Mouse (Mus musculus) hindbrain, embryonic 10.5 days (tissue): ENCODE measurements at regions not wholly inside any gene's neighbourhood (a gene's known extent, or its start where the extent isn't known, plus 50 kb on each side); places are given as distances from the start of the nearest gene placed in this dataset.

Experiments
- DNase-seq: peaks from one replicate; pipeline ENCODE4 v3.0.0-alpha.2; 2017; ENCODE audit warnings: low spot score
- H3K27ac ChIP-seq: fragments of 300-500 bp; sonication (generic); 2 replicates; pipeline ENCODE4 v1.5.1; 2016; ENCODE audit warnings: mild to moderate bottlenecking, moderate library complexity
- H3K27me3 ChIP-seq: fragments of 300-500 bp; sonication (generic); 2 replicates; pipeline ENCODE4 v1.6.1; 2016; ENCODE audit warnings: mild to moderate bottlenecking; ENCODE audit not compliant: poor library complexity, insufficient read depth, severe bottlenecking
- H3K36me3 ChIP-seq: fragments of 300-500 bp; sonication (generic); 2 replicates; pipeline ENCODE4 v1.6.1; 2016; ENCODE audit warnings: mild to moderate bottlenecking, moderate library complexity
- H3K4me1 ChIP-seq: fragments of 300-500 bp; sonication (generic); replicated peaks from 2 replicates; pipeline ENCODE4 v1.6.1; 2016; ENCODE audit warnings: mild to moderate bottlenecking
- H3K4me3 ChIP-seq: fragments of 300-500 bp; sonication (generic); 2 replicates; pipeline ENCODE4 v1.5.1; 2016; ENCODE audit warnings: mild to moderate bottlenecking, moderate library complexity
- H3K9me3 ChIP-seq: fragments of 300-500 bp; sonication (generic); 2 replicates; pipeline ENCODE4 v1.6.1; 2016; ENCODE audit warnings: mild to moderate bottlenecking, moderate library complexity
- WGBS: fragments of 180-500 bp; shearing (Covaris S2); methylation state at CpG from one replicate; pipeline ENCODE4 v1.1.7; 2016; 5-methylcytosine and 5-hydroxymethylcytosine counted together

DNA sequence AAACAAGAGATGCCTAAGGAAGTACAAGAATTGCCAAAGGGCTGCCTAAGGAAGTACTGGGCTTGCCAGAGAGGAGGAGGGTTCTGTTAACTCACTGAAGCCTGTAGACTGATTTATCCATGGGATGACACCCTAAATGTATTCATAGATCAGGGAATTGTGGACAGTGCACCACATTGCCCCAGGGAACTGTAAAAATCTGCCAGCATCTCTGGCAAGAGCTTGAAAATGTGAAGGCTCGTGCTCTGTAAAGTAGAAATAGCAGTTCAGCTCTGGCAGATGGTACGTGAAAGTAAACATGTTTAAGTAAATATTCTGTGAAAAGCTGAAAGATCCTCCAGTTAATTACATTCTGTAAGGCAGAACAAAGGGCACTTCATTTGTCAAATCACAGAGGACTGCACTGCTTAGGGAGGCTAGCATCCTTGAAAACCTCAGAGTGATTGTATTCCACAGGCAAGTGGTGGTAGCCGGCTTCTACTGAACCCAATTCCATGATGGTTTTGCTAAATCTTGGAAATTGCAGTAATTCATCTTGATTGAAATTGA is 445.9 kb upstream of the Grin3a start:
- no peak overlapping the region for H3K27ac ChIP-seq
- H3K36me3 ChIP-seq = no peaks in the 10 kb centered on the region
- DNase-seq = no peak
- no peaks in the 10 kb centered on the region for H3K27me3 ChIP-seq
- no peak overlapping the region for H3K4me3 ChIP-seq
- no peaks in the 10 kb centered on the region for H3K4me1 ChIP-seq
- WGBS = 79% methylated on average over 3 of the region's 3 CpGs
- no peaks in the 10 kb centered on the region for H3K9me3 ChIP-seq

GRCm38 (mm10) chr4:50286602-50287001 is 441.1 kb upstream of the Grin3a start:
- DNase-seq = no peak
- Histone ChIP-seq H3K9me3 (no peaks in the 10 kb centered on the region), H3K4me3 (no peak overlapping the region), H3K27ac (no peak overlapping the region), H3K27me3 (no peaks in the 10 kb centered on the region), H3K4me1 (no peaks in the 10 kb centered on the region), H3K36me3 (no peaks in the 10 kb centered on the region)
- 86% methylated on average over 2 of the region's 2 CpGs for WGBS

DNA sequence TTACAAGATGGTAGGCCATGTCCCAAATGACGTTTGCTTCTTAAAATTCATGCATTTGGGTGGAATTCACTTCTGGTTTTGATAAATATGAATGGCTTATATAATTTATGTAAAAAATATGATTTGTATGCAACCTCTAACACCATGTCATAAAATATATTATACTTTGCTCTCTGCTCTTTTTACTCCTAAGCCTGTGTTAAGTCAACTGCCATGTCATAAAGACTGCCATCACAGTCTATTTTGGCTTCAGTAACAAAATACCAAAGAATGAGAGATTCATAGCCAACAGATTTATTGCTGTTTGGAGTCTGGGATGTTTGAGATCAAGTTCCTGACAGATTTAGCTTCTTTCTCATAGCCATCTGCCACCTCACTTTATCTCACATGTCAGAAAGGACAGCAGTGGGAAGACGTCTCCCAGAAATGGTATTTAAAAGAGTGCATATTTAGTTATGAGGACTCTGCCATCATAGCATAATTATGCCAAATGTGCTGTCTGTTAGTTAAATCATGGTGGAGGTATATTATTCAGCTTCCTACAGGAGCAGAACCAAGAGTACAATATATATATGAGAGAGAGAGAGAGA is 413.6 kb upstream of the Grin3a start:
- DNase-seq = no peak
- 81% methylated on average over 2 of the region's 2 CpGs for WGBS
- no peak overlapping the region for H3K27ac ChIP-seq

GRCm38 (mm10) chr4:50242042-50242441 is 396.5 kb upstream of the Grin3a start:
- 86% methylated on average over 1 of the region's 1 CpGs for WGBS
- no peak for DNase-seq
- H3K27me3 ChIP-seq = no peaks in the 10 kb centered on the region
- no peak overlapping the region for H3K27ac ChIP-seq
- H3K9me3 ChIP-seq = no peaks in the 10 kb centered on the region
- H3K36me3 ChIP-seq = no peaks in the 10 kb centered on the region
- H3K4me1 ChIP-seq = no peaks in the 10 kb centered on the region
- no peak overlapping the region for H3K4me3 ChIP-seq

More for the DNA sequence above, 413.6 kb upstream of the Grin3a start:
- Histone ChIP-seq H3K27me3 (no peaks in the 10 kb centered on the region), H3K9me3 (no peaks in the 10 kb centered on the region), H3K4me1 (no peaks in the 10 kb centered on the region), H3K4me3 (no peak overlapping the region), H3K36me3 (no peaks in the 10 kb centered on the region)

GRCm38 (mm10) chr4:50240951-50241350 is 395.4 kb upstream of the Grin3a start:
- H3K36me3 ChIP-seq = no peaks in the 10 kb centered on the region
- DNase-seq = no peak
- H3K4me3 ChIP-seq = no peak overlapping the region
- H3K27ac ChIP-seq = no peak overlapping the region
- H3K27me3 ChIP-seq = no peaks in the 10 kb centered on the region
- 91% methylated on average over 2 of the region's 2 CpGs for WGBS
- H3K9me3 ChIP-seq = no peaks in the 10 kb centered on the region
- H3K4me1 ChIP-seq = no peaks in the 10 kb centered on the region

- 90% methylated on average over 2 of the region's 2 CpGs for WGBS
Observed at GRCm38 (mm10) chr4:50239386-50239785, 393.8 kb upstream of the Grin3a start.

GRCm38 (mm10) chr4:50235476-50235875 is 389.9 kb upstream of the Grin3a start:
- no peaks in the 10 kb centered on the region for H3K4me1 ChIP-seq
- no peak overlapping the region for H3K4me3 ChIP-seq
- H3K9me3 ChIP-seq = no peaks in the 10 kb centered on the region
- WGBS = 74% methylated on average over 3 of the region's 3 CpGs
- DNase-seq = no peak
- H3K27me3 ChIP-seq = no peaks in the 10 kb centered on the region
- no peak overlapping the region for H3K27ac ChIP-seq
- H3K36me3 ChIP-seq = no peaks in the 10 kb centered on the region

More at GRCm38 (mm10) chr4:50239386-50239785, 393.8 kb upstream of the Grin3a start:
- Histone ChIP-seq H3K27ac (no peak overlapping the region), H3K9me3 (no peaks in the 10 kb centered on the region), H3K36me3 (no peaks in the 10 kb centered on the region), H3K27me3 (no peaks in the 10 kb centered on the region), H3K4me1 (no peaks in the 10 kb centered on the region), H3K4me3 (no peak overlapping the region)
- DNase-seq = no peak

DNA sequence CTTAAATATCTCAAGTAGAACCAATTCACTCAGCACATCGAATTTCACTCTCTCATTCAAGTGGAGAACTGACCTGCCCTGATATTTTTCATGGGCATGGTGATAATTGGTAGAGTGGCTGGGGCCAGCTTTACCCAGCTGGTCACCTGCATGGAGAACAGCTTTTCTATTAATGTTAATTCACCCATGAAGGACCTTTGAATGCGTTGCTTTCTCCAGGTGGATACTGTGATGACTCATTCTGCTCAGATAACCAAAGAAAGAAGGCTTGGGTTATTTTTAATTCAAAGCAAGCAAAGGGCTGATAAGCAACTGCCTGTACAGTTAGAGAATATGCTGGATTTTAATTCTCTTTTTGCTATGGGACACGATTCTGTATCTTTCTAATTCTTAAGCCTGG is 357.8 kb upstream of the Grin3a start:
- H3K9me3 ChIP-seq = no peaks in the 10 kb centered on the region
- no peak overlapping the region for H3K4me3 ChIP-seq
- H3K27ac ChIP-seq = no peak overlapping the region
- DNase-seq = no peak
- 69% methylated on average over 3 of the region's 3 CpGs for WGBS
- H3K36me3 ChIP-seq = no peaks in the 10 kb centered on the region
- H3K4me1 ChIP-seq = no peaks in the 10 kb centered on the region
- H3K27me3 ChIP-seq = no peaks in the 10 kb centered on the region

- Histone ChIP-seq H3K4me3 (no peak overlapping the region), H3K9me3 (no peaks in the 10 kb centered on the region), H3K4me1 (no peaks in the 10 kb centered on the region), H3K36me3 (no peaks in the 10 kb centered on the region), H3K27me3 (no peaks in the 10 kb centered on the region), H3K27ac (no peak overlapping the region)
- no peak for DNase-seq
Observed at GRCm38 (mm10) chr4:50177196-50177595, 331.7 kb upstream of the Grin3a start.

GRCm38 (mm10) chr4:50176656-50177055 is 331.1 kb upstream of the Grin3a start:
- 92% methylated on average over 2 of the region's 2 CpGs for WGBS
- Histone ChIP-seq H3K27ac (no peak overlapping the region), H3K4me1 (no peaks in the 10 kb centered on the region)

GRCm38 (mm10) chr4:50160893-50161292 is 315.3 kb upstream of the Grin3a start:
- Histone ChIP-seq H3K36me3 (no peaks in the 10 kb centered on the region), H3K9me3 (0 out of 2 replicates have a peak, but pooled peaks cover 3% of the 10 kb centered on the region), H3K4me3 (no peak overlapping the region), H3K27ac (no peak overlapping the region), H3K4me1 (no peaks in the 10 kb centered on the region), H3K27me3 (no peaks in the 10 kb centered on the region)
- WGBS = 72% methylated on average over 2 of the region's 2 CpGs
- DNase-seq = no peak

More at GRCm38 (mm10) chr4:50176656-50177055, 331.1 kb upstream of the Grin3a start:
- Histone ChIP-seq H3K27me3 (no peaks in the 10 kb centered on the region), H3K9me3 (no peaks in the 10 kb centered on the region), H3K4me3 (no peak overlapping the region), H3K36me3 (no peaks in the 10 kb centered on the region)
- no peak for DNase-seq

DNA sequence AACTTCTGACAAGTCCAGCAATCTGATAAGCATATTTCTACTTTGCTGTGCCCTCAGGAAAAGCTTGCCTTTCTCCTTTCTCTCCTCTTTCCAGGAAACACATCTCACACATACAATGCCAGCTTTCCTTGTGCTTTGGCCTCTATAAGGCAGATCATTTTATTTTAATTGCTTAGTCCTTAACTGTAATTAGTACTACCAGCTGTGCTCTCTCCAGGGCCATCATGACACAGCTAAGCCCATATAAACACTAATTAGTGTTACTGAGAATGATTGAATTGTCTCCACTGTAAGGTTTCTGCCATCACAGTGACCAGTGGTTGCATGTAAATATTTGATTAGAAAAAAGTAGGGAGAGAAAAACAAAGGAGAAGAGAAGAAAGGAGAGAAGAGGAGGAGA is 300.4 kb upstream of the Grin3a start:
- no peak for DNase-seq
- Histone ChIP-seq H3K36me3 (no peaks in the 10 kb centered on the region), H3K4me3 (no peak overlapping the region), H3K27ac (no peak overlapping the region), H3K9me3 (no peaks in the 10 kb centered on the region), H3K4me1 (no peaks in the 10 kb centered on the region), H3K27me3 (no peaks in the 10 kb centered on the region)

DNA sequence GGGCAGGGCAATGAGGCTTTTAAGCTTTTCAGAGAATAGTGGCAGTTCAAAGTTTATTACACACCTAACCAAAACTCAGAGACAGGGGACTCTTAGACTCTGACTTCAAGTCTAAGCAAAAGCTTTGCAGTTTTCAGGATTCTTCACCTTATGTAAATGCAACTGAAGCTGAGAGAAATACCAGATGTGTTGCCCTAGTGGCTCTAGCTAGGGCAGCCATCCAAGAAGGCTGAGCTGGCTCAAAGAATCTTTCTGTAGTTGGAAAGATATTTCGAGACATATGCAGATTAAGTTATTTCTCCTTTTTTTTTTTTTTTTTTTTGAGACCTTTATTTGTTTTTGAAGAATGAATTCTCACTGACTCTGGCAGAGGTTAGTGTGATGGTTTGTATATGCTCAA is 284.7 kb upstream of the Grin3a start:
- no peaks in the 10 kb centered on the region for H3K36me3 ChIP-seq

GRCm38 (mm10) chr4:50106557-50106956 is 261.0 kb upstream of the Grin3a start:
- no peaks in the 10 kb centered on the region for H3K27me3 ChIP-seq
- 83% methylated on average over 1 of the region's 1 CpGs for WGBS
- H3K36me3 ChIP-seq = no peaks in the 10 kb centered on the region
- H3K27ac ChIP-seq = no peak overlapping the region
- H3K4me3 ChIP-seq = no peak overlapping the region
- DNase-seq = no peak
- no peaks in the 10 kb centered on the region for H3K4me1 ChIP-seq
- no peaks in the 10 kb centered on the region for H3K9me3 ChIP-seq

More for the DNA sequence above, 284.7 kb upstream of the Grin3a start:
- Histone ChIP-seq H3K9me3 (0 out of 2 replicates have a peak, but pooled peaks cover 2% of the 10 kb centered on the region), H3K27ac (no peak overlapping the region), H3K4me1 (no peaks in the 10 kb centered on the region), H3K4me3 (no peak overlapping the region), H3K27me3 (no peaks in the 10 kb centered on the region)
- 85% methylated on average over 1 of the region's 1 CpGs for WGBS
- no peak for DNase-seq
